Mouse (Mus musculus) embryonic fibroblast, embryonic 13.5 days (primary cell): ENCODE data around the gene Gm20388.

Source experiments
- CTCF ChIP-seq: IDR thresholded peaks from 2 replicates; pipeline ENCODE4 v1.5.1; 2011; ENCODE audit warnings: mild to moderate bottlenecking, control low read depth, low read length, moderate library complexity, borderline replicate concordance; ENCODE audit not compliant: insufficient read depth
- POLR2A ChIP-seq: IDR thresholded peaks from 2 replicates; pipeline ENCODE4 v1.6.1; 2011; ENCODE audit warnings: low read depth, mild to moderate bottlenecking, control low read depth, low read length, moderate library complexity

GRCm38 (mm10) chr8:120485116-120485515 lies 574.5 kb downstream of the Gm20388 start:
- TF ChIP-seq POLR2A (no peak), CTCF (no peak)
